In genomic region chr17:31385671-31386665, GRCm38 (mm10) we compare ENCODE assay signal across 8 mouse cellular contexts. TPM values are rescaled to one million over a fixed set of nuclear protein-coding genes. Genes with fewer than 3 reads are reported as not detected.
DNase-seq lines count a peak whose midpoint lies in the region; ATAC-seq and TF ChIP-seq lines count a peak whose summit lies in the region.

Pde9a (plus strand) TSS chr17:31386210.

- under 1% methylated on average over 42 of the region's 56 CpGs for WGBS in forebrain, embryonic 11.5 days
- 2% methylated on average over 39 of the region's 56 CpGs for WGBS in heart, embryonic 14.5 days
- 2% methylated on average over 33 of the region's 56 CpGs for WGBS in kidney, postnatal 0 days
- WGBS in liver, adult 2 months: 5% methylated on average over 52 of the region's 56 CpGs

- H3K79me2 ChIP-seq in liver, adult 2 months (ENCODE audit: control insufficient read depth, insufficient read depth, low read length): peaks cover 22% of the 10 kb centered on the region

- TF ChIP-seq POLR2A in liver, adult 2 months (IDR thresholded peaks at IDR 0.05; ENCODE audit: extremely low read depth, insufficient read depth, low read length): 0 out of 2 replicates have a peak, but pooled peaks have one; percentile 47

- peak; percentile 10 to 25 for DNase-seq in spleen, adult 18-20 months
- no peak for DNase-seq in spleen, adult 12 weeks (ENCODE audit: low spot score)
- peak; percentile 95 for DNase-seq in forebrain, embryonic 11.5 days (ENCODE audit: low spot score)
- DNase-seq in kidney, postnatal 0 days (ENCODE audit: low spot score): peak; percentile 94
- DNase-seq in liver, adult 2 months (ENCODE audit: extremely low read depth, low read depth, low spot score): no peak
- peak; percentile 80 for DNase-seq in neural tube, embryonic 10.5 days (ENCODE audit: extremely low spot score, low spot score)
- DNase-seq in testis, postnatal 10 days (ENCODE audit: low spot score): peak; percentile 82

- peak within 1 kb of the TSS; percentile 73 for H3K4me3 ChIP-seq in forebrain, embryonic 11.5 days (ENCODE audit: low read depth, low read length)
- peak within 1 kb of the TSS; percentile 74 to 78 for H3K4me3 ChIP-seq in heart, embryonic 14.5 days (ENCODE audit: control insufficient read depth in 1 of 2, insufficient read depth in 1 of 2, low read depth in 1 of 2, low read length in 2 of 2)
- H3K4me3 ChIP-seq in kidney, postnatal 0 days (replicated peaks; ENCODE audit: low read depth, low read length): peak within 1 kb of the TSS; percentile 69
- peak within 1 kb of the TSS; percentile 94 for H3K4me3 ChIP-seq in liver, adult 2 months (ENCODE audit: insufficient read depth, low read depth, low read length)

- H3K9me3 ChIP-seq in forebrain, embryonic 11.5 days (ENCODE audit: control insufficient read depth, low read length): no peaks in the 10 kb centered on the region
- H3K9me3 ChIP-seq in heart, embryonic 14.5 days (ENCODE audit: control insufficient read depth, low read length): no peaks in the 10 kb centered on the region
- no peaks in the 10 kb centered on the region for H3K9me3 ChIP-seq in kidney, postnatal 0 days (replicated peaks; ENCODE audit: low read length)

- H3K36me3 ChIP-seq in forebrain, embryonic 11.5 days (ENCODE audit: control insufficient read depth, insufficient read depth, low read length): no peaks in the 10 kb centered on the region
- no peaks in the 10 kb centered on the region for H3K36me3 ChIP-seq in heart, embryonic 14.5 days (ENCODE audit: control insufficient read depth, insufficient read depth, low read length)
- no peaks in the 10 kb centered on the region for H3K36me3 ChIP-seq in kidney, postnatal 0 days (ENCODE audit: insufficient read depth, low read length)
- no peaks in the 10 kb centered on the region for H3K36me3 ChIP-seq in liver, adult 2 months (ENCODE audit: control insufficient read depth, insufficient read depth, low read length)

- peak within 1 kb of the TSS; percentile 83 for H3K9ac ChIP-seq in forebrain, embryonic 11.5 days (ENCODE audit: low read length)
- H3K9ac ChIP-seq in heart, embryonic 14.5 days (ENCODE audit: low read length): peak within 1 kb of the TSS; percentile 83
- H3K9ac ChIP-seq in kidney, postnatal 0 days (ENCODE audit: low read depth, low read length): peak within 1 kb of the TSS; percentile 79
- peak within 1 kb of the TSS; percentile 76 for H3K9ac ChIP-seq in liver, adult 2 months (ENCODE audit: low read depth, low read length)

- H3K27ac ChIP-seq in forebrain, embryonic 11.5 days (ENCODE audit: low read depth, low read length): peak within 1 kb of the TSS; percentile 21; the same call in 1 of the 2 replicates
- H3K27ac ChIP-seq in heart, embryonic 14.5 days (replicated peaks in 1 of 2; ENCODE audit: control insufficient read depth in 1 of 2, insufficient read depth in 1 of 2, low read depth in 2 of 2, low read length in 2 of 2): peak within 1 kb of the TSS; percentile 46 to 61; a peak in 3 of 4 replicates
- peak within 1 kb of the TSS; percentile 68 for H3K27ac ChIP-seq in kidney, postnatal 0 days
- H3K27ac ChIP-seq in liver, adult 2 months (replicated peaks; ENCODE audit: insufficient read depth, low read depth, low read length): peak within 1 kb of the TSS; percentile 86

- TF ChIP-seq CTCF in kidney, postnatal 0 days (IDR thresholded peaks at IDR 0.05; ENCODE audit: low read depth): no peak
- TF ChIP-seq CTCF in liver, adult 2 months (IDR thresholded peaks at IDR 0.05; ENCODE audit: low read depth, low read length): no peak

- H3K27me3 ChIP-seq in forebrain, embryonic 11.5 days (ENCODE audit: control insufficient read depth, insufficient read depth, low read length): no peaks in the 10 kb centered on the region
- H3K27me3 ChIP-seq in heart, embryonic 14.5 days (ENCODE audit: control insufficient read depth, insufficient read depth, low read length): peaks cover 25% of the 10 kb centered on the region
- no peaks in the 10 kb centered on the region for H3K27me3 ChIP-seq in kidney, postnatal 0 days (ENCODE audit: insufficient read depth, low read length)
- no peaks in the 10 kb centered on the region for H3K27me3 ChIP-seq in liver, adult 2 months (ENCODE audit: control insufficient read depth, insufficient read depth, low read length)

- peaks cover 11% of the 10 kb centered on the region for H3K4me1 ChIP-seq in forebrain, embryonic 11.5 days (replicated peaks; ENCODE audit: control insufficient read depth, insufficient read depth, low read length)
- peaks cover 15 to 20% of the 10 kb centered on the region in 2 experiments; a peak in 3 of 4 replicates for H3K4me1 ChIP-seq in heart, embryonic 14.5 days (ENCODE audit: control insufficient read depth in 2 of 2, insufficient read depth in 2 of 2, low read length in 2 of 2)
- peaks cover 17% of the 10 kb centered on the region for H3K4me1 ChIP-seq in kidney, postnatal 0 days (replicated peaks; ENCODE audit: insufficient read depth, low read length)
- H3K4me1 ChIP-seq in liver, adult 2 months (ENCODE audit: control insufficient read depth, insufficient read depth, low read length): peaks cover 33% of the 10 kb centered on the region

- H3K4me2 ChIP-seq in forebrain, embryonic 11.5 days (ENCODE audit: low read depth, low read length, severe bottlenecking): peak within 1 kb of the TSS; percentile 83
- peak within 1 kb of the TSS; percentile 99 for H3K4me2 ChIP-seq in heart, embryonic 14.5 days (ENCODE audit: low read length)
- peak within 1 kb of the TSS; percentile 97 for H3K4me2 ChIP-seq in kidney, postnatal 0 days (ENCODE audit: low read length)

- ATAC-seq in forebrain, embryonic 11.5 days (replicated peaks; ENCODE audit: low FRiP score): peak; percentile 89
- ATAC-seq in heart, embryonic 14.5 days (ENCODE audit: insufficient number of reproducible peaks, insufficient read depth, low FRiP score, low read depth): peak; percentile 33; the same call in 1 of the 2 replicates
- ATAC-seq in kidney, postnatal 0 days (replicated peaks; ENCODE audit: low FRiP score, low read depth): peak; percentile 84

RNA-seq across cellular contexts. Expression of gene Pde9a, which starts in this region (rescaled TPM):
- 30.4 and 33.7 TPM in 2 replicates for polyA plus RNA-seq in forebrain, embryonic 11.5 days (2014; fragmentation: Nextera tagmentation; extraction: Ambion mirVana)
- 6.6 and 9.1 TPM in 2 replicates for polyA plus RNA-seq in heart, embryonic 14.5 days (2014; fragmentation: Nextera tagmentation; extraction: Ambion mirVana)
- 31.9 and 36.8 TPM in 2 replicates for polyA plus RNA-seq in kidney, postnatal 0 days (2015; fragmentation: Nextera tagmentation; extraction: Ambion mirVana)
- 9.1 and 12.6 TPM in 2 replicates for total RNA-seq in liver, adult 2 months (2014; rRNA removed)
- 51.1 and 66.9 TPM in 2 replicates for polyA plus RNA-seq in liver, adult 2 months (2012; rRNA removed)

Comparison
In these comparisons a context has a peak if more than half of its experiments do, and no peak if none do; other contexts are left out.
1. DNase-seq: peak in spleen, adult 18-20 months (2 of 2), forebrain, embryonic 11.5 days (single experiment), kidney, postnatal 0 days (single experiment), neural tube, embryonic 10.5 days (single experiment) and testis, postnatal 10 days (single experiment); none in spleen, adult 12 weeks (single experiment) and liver, adult 2 months (single experiment).
2. ATAC-seq: peak in every context shown above with its lines; median percentile 89 in forebrain, embryonic 11.5 days; 84 in kidney, postnatal 0 days; 33 in heart, embryonic 14.5 days.
3. H3K27ac ChIP-seq: peak in every context shown above with its lines; median percentile 86 in liver, adult 2 months; 68 in kidney, postnatal 0 days; 54 in heart, embryonic 14.5 days; 21 in forebrain, embryonic 11.5 days.
4. Peak in every context shown above with its lines, with median percentiles within 50 percentile points of each other: H3K4me2 ChIP-seq, H3K4me3 ChIP-seq and H3K9ac ChIP-seq.